Comparison of ENCODE assay signal across 28 mouse cellular contexts in the genomic region with DNA sequence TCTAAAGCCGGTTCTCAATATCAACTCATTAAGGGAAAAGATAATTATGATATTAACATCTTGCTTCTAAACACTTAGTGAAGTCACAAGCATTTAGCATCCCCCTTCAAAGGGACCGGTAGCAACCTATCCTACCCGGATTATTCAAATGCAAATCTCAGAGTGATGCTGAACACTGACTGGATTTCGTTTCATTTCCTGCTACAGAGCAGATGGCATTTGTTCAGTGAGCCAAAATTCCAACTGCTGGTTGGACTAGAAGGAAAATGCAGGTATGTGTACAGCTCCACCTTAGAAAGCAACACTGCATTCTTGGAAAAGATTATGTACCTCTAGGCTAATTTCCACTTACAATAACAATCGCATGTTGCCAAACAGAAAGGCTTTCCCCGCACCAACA.
A peak's percentile ranks its signal among the peaks of the same experiment; 100 is the strongest.
DNase-seq lines count a peak whose midpoint lies in the region; ATAC-seq lines count a peak whose summit lies in the region.
"Had no signal": no experiment of that assay in that cellular context is flagged by ENCODE, and none has a peak within 500 bp of the region (broad histone marks: within the 10 kb centered on the region; RNA-seq: fewer than 3 reads in every experiment).

No protein-coding gene starts in this region.

- peaks cover 3% of the 10 kb centered on the region; the same call in 1 of the 2 replicates for H3K4me1 ChIP-seq in forebrain, embryonic 14.5 days (ENCODE audit: control insufficient read depth, insufficient read depth, low read length)
- H3K4me1 ChIP-seq in forebrain, embryonic 11.5 days (replicated peaks; ENCODE audit: control insufficient read depth, insufficient read depth, low read length) = 0 out of 2 replicates have a peak, but pooled peaks cover 4% of the 10 kb centered on the region
- H3K4me1 ChIP-seq: limb, embryonic 15.5 days had no signal

- DNase-seq in cerebellum, postnatal 10 days = peak; percentile 44 to 59
- DNase-seq in cerebellum, adult 11 months = no peak
- peak; percentile 49 for DNase-seq in forebrain, embryonic 14.5 days (ENCODE audit: low spot score)
- no peak for DNase-seq in forebrain, embryonic 11.5 days (ENCODE audit: low spot score)
- peak; percentile 36 for DNase-seq in ES-CJ7 (ENCODE audit: low read depth, low spot score)
- peak; percentile 31 for DNase-seq in brain, adult 2 months (ENCODE audit: low read depth, low spot score)
- no peak for DNase-seq in thymus, postnatal 14 days
- DNase-seq: adrenal gland, adult 2 months; embryo, embryonic 11 days; gastrocnemius, postnatal 14 days; heart, postnatal 14 days; kidney, adult 18-20 months; kidney, postnatal 36 days; layer of hippocampus, postnatal 36 days; left cerebral cortex, postnatal 4 days; lung, adult 2 months; lung, postnatal 10 days; midbrain, embryonic 14.5 days had no signal

- ATAC-seq in forebrain, embryonic 14.5 days = no peak
- no peak for ATAC-seq in forebrain, embryonic 11.5 days (replicated peaks; ENCODE audit: low FRiP score)
- ATAC-seq: activated CD4-positive, CD25-positive, alpha-beta regulatory T cell, adult 4 months; forebrain, embryonic 16.5 days; inflammation-experienced regulatory T-cells, adult 6 months had no signal

- no peaks in the 10 kb centered on the region for H3K27me3 ChIP-seq in forebrain, embryonic 14.5 days (replicated peaks; ENCODE audit: control insufficient read depth, insufficient read depth, low read length)
- H3K27me3 ChIP-seq in forebrain, embryonic 11.5 days (ENCODE audit: control insufficient read depth, insufficient read depth, low read length) = no peaks in the 10 kb centered on the region
- H3K27me3 ChIP-seq: embryonic facial prominence, embryonic 13.5 days; hindbrain, embryonic 15.5 days; limb, embryonic 15.5 days had no signal

- H3K4me2 ChIP-seq in forebrain, embryonic 14.5 days (ENCODE audit: low read length) = no peak overlapping the region
- no peak overlapping the region for H3K4me2 ChIP-seq in forebrain, embryonic 11.5 days (ENCODE audit: low read depth, low read length, severe bottlenecking)
- H3K4me2 ChIP-seq: embryonic facial prominence, embryonic 13.5 days; hindbrain, embryonic 15.5 days; limb, embryonic 15.5 days had no signal

- H3K4me3 ChIP-seq in forebrain, embryonic 14.5 days (ENCODE audit: low read depth, low read length) = no peak overlapping the region
- no peak overlapping the region for H3K4me3 ChIP-seq in forebrain, embryonic 11.5 days (ENCODE audit: low read depth, low read length)
- H3K4me3 ChIP-seq: embryonic facial prominence, embryonic 13.5 days; erythroblast, embryonic 14.5 days; hindbrain, embryonic 10.5 days; hindbrain, embryonic 15.5 days; limb, embryonic 15.5 days had no signal

- H3K9ac ChIP-seq in forebrain, embryonic 14.5 days (ENCODE audit: low read length) = no peak overlapping the region
- H3K9ac ChIP-seq in forebrain, embryonic 11.5 days (ENCODE audit: low read length) = no peak overlapping the region
- H3K9ac ChIP-seq: embryonic facial prominence, embryonic 13.5 days; hindbrain, embryonic 15.5 days; limb, embryonic 15.5 days; liver, embryonic 14.5 days had no signal

- H3K27ac ChIP-seq in forebrain, embryonic 14.5 days (ENCODE audit: low read depth, low read length) = no peak overlapping the region
- H3K27ac ChIP-seq in forebrain, embryonic 11.5 days (ENCODE audit: low read depth, low read length) = no peak overlapping the region
- H3K27ac ChIP-seq: embryonic facial prominence, embryonic 13.5 days; hindbrain, embryonic 10.5 days; hindbrain, embryonic 15.5 days; limb, embryonic 15.5 days; liver, embryonic 14.5 days; macrophage had no signal

- H3K36me3 ChIP-seq in forebrain, embryonic 14.5 days (ENCODE audit: control insufficient read depth, insufficient read depth, low read length) = no peaks in the 10 kb centered on the region
- no peaks in the 10 kb centered on the region for H3K36me3 ChIP-seq in forebrain, embryonic 11.5 days (ENCODE audit: control insufficient read depth, insufficient read depth, low read length)
- H3K36me3 ChIP-seq: embryonic facial prominence, embryonic 13.5 days; hindbrain, embryonic 10.5 days; hindbrain, embryonic 15.5 days; limb, embryonic 15.5 days had no signal

- no peaks in the 10 kb centered on the region for H3K9me3 ChIP-seq in forebrain, embryonic 14.5 days (replicated peaks; ENCODE audit: control insufficient read depth, low read length)
- H3K9me3 ChIP-seq in forebrain, embryonic 11.5 days (ENCODE audit: control insufficient read depth, low read length) = no peaks in the 10 kb centered on the region
- H3K9me3 ChIP-seq: embryonic facial prominence, embryonic 13.5 days; hindbrain, embryonic 10.5 days; hindbrain, embryonic 15.5 days; limb, embryonic 15.5 days had no signal

- 52% methylated on average over 6 of the region's 6 CpGs for WGBS in forebrain, embryonic 14.5 days
- 79% methylated on average over 6 of the region's 6 CpGs for WGBS in forebrain, embryonic 11.5 days

Comparison
In these comparisons a context has a peak if more than half of its experiments do, and no peak if none do; other contexts are left out.
1. DNase-seq: peak in cerebellum, postnatal 10 days (2 of 2), forebrain, embryonic 14.5 days (single experiment), ES-CJ7 (single experiment) and brain, adult 2 months (single experiment); none in cerebellum, adult 11 months (single experiment), forebrain, embryonic 11.5 days (single experiment) and thymus, postnatal 14 days (single experiment).